Mouse (Mus musculus) stomach, embryonic 14.5 days (tissue): ENCODE data around the gene Fam107b. TPM values are rescaled to one million over a fixed set of nuclear protein-coding genes. Genes with fewer than 3 reads are reported as not detected.
"Not testable (repeated sequence)": the region's sequence is repeated elsewhere in the genome, so short reads cannot be mapped to it uniquely, and the experiment has no call there.

Experiments
- ATAC-seq: fragments of 200-750 bp; cut with Nextera tagmentation; 2 replicates; pipeline ENCODE4 v1.8.0; 2017; ENCODE audit warnings: low read depth, moderate TSS enrichment; ENCODE audit not compliant: insufficient number of reproducible peaks, insufficient read depth, low FRiP score
- H3K27ac ChIP-seq: fragments of 300-500 bp; sonication (generic); 2 replicates; pipeline ENCODE4 v1.5.1; 2014; ENCODE audit warnings: mild to moderate bottlenecking, low read length, moderate library complexity, mixed read lengths
- H3K27me3 ChIP-seq: fragments of 300-500 bp; sonication (generic); 2 replicates; pipeline ENCODE4 v1.6.1; 2014; ENCODE audit warnings: low read length, control low read depth, mixed read lengths; ENCODE audit not compliant: control insufficient read depth, insufficient read depth
- H3K36me3 ChIP-seq: fragments of 300-500 bp; sonication (generic); 2 replicates; pipeline ENCODE4 v1.6.1; 2014; ENCODE audit warnings: mild to moderate bottlenecking, control low read depth, low read length, moderate library complexity, mixed read lengths; ENCODE audit not compliant: control insufficient read depth, insufficient read depth
- H3K4me1 ChIP-seq: fragments of 300-500 bp; sonication (generic); 2 replicates; pipeline ENCODE4 v1.6.1; 2014; ENCODE audit warnings: low read length, control low read depth, mixed read lengths; ENCODE audit not compliant: control insufficient read depth, insufficient read depth
- H3K4me2 ChIP-seq: fragments of 300-500 bp; sonication (generic); replicated peaks from 2 replicates; pipeline ENCODE4 v1.6.1; 2014; ENCODE audit warnings: low read depth, low read length, control low read depth
- H3K4me3 ChIP-seq: fragments of 300-500 bp; sonication (generic); 2 replicates; pipeline ENCODE4 v1.5.1; 2014; ENCODE audit warnings: low read depth, low read length, control low read depth
- H3K9ac ChIP-seq: fragments of 300-500 bp; sonication (generic); replicated peaks from 2 replicates; pipeline ENCODE4 v1.6.1; 2014; ENCODE audit warnings: low read depth, mild to moderate bottlenecking, control low read depth, low read length, moderate library complexity, mixed read lengths
- H3K9me3 ChIP-seq: fragments of 300-500 bp; sonication (generic); 2 replicates; pipeline ENCODE4 v1.6.1; 2016; ENCODE audit warnings: low read depth, low read length, control low read depth; ENCODE audit not compliant: control insufficient read depth
- WGBS: fragments of 180-500 bp; shearing (Covaris S2); extraction: QIAGEN DNeasy Blood & Tissue Kit; methylation state at CpG from one replicate; pipeline ENCODE4 v1.1.7; 2014; 5-methylcytosine and 5-hydroxymethylcytosine counted together
- polyA plus RNA-seq: library from polyadenylated mRNA; unstranded; fragments of >200 nt; fragmentation: Nextera tagmentation; extraction: Ambion mirVana; gene quantifications from 2 replicates; pipeline ENCODE4 v1.2.1, GENCODE M21; 2014

The Fam107b gene
- polyA plus RNA-seq, 1 experiment from 2014 or later = 55.4 TPM

GRCm38 (mm10) chr2:3713682-3714361 is 143.5 kb downstream of the Fam107b start:
- Histone ChIP-seq H3K4me3 (peak overlapping the region; percentile 98), H3K27me3 (no peaks in the 10 kb centered on the region), H3K9me3 (no peaks in the 10 kb centered on the region), H3K36me3 (no peaks in the 10 kb centered on the region), H3K9ac (peak overlapping the region; percentile 93), H3K4me1 (peaks cover 22% of the 10 kb centered on the region), H3K4me2 (peak overlapping the region; percentile 74), H3K27ac (peak overlapping the region; percentile 75)
- WGBS = under 1% methylated on average over 38 of the region's 38 CpGs
- peak; percentile 68 for ATAC-seq

DNA sequence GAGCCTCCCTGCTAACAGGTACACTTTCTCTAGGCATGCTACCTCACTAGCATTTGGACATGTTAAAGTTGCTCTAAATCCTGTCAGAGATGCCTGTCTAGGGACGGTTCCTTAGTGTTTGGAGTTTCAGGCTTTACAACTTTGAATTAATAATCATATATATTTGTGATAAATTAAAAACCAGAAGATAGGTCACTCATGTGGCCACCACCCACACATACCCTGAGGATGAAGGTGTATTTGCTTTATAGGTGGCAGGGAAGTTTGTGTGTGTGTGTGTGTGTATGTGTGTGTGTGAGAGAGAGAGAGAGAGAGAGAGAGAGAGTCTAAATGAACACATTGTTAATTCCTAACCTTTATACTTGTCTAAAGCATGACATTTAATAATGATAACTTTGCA is 144.2 kb downstream of the Fam107b start:
- 36% methylated on average over 1 of the region's 1 CpGs for WGBS
- Histone ChIP-seq H3K9ac (peak overlapping the region; percentile 93; the same call in 1 of the 2 replicates), H3K4me1 (peaks cover 22% of the 10 kb centered on the region), H3K4me2 (peak overlapping the region; percentile 74), H3K36me3 (no peaks in the 10 kb centered on the region), H3K4me3 (peak overlapping the region; percentile 98), H3K27ac (no peak overlapping the region), H3K9me3 (no peaks in the 10 kb centered on the region), H3K27me3 (no peaks in the 10 kb centered on the region)
- ATAC-seq = no peak

GRCm38 (mm10) chr2:3715424-3715823 is 145.1 kb downstream of the Fam107b start:
- no peak for ATAC-seq
- Histone ChIP-seq H3K27ac (no peak overlapping the region), H3K36me3 (no peaks in the 10 kb centered on the region), H3K4me2 (peak overlapping the region; percentile 74; the same call in 1 of the 2 replicates), H3K4me3 (no peak overlapping the region; the same call in 1 of the 2 replicates), H3K9ac (no peak overlapping the region), H3K4me1 (peaks cover 22% of the 10 kb centered on the region), H3K27me3 (no peaks in the 10 kb centered on the region), H3K9me3 (no peaks in the 10 kb centered on the region)
- WGBS = 49% methylated on average over 3 of the region's 3 CpGs

GRCm38 (mm10) chr2:3717268-3717667 is 147.0 kb downstream of the Fam107b start:
- H3K4me2 ChIP-seq = no peak overlapping the region
- WGBS = 68% methylated on average over 5 of the region's 5 CpGs

DNA sequence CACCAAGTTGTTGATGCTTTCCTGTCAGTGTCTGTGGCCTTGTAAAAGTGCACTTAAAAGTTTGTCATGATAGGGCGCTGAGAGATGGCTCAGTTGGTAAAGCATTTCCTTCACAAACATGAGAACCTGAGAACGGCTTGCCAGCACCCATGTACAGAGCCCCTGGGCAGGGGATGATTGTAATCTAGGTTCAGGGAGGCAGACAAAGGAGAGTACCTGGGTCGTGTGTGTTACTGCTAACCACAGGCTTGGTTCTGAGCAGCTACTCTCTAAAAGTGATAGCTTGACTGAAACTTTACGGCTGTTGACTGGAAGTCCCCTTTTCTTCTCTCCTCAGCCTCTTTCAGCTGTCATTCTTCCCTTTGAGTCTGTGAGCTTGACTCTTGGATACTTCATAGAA is 147.6 kb downstream of the Fam107b start:
- Histone ChIP-seq H3K27ac (no peak overlapping the region), H3K9ac (no peak overlapping the region), H3K36me3 (no peaks in the 10 kb centered on the region), H3K4me1 (peaks cover 22% of the 10 kb centered on the region), H3K27me3 (no peaks in the 10 kb centered on the region), H3K4me3 (no peak overlapping the region), H3K9me3 (no peaks in the 10 kb centered on the region), H3K4me2 (no peak overlapping the region)
- 77% methylated on average over 4 of the region's 4 CpGs for WGBS
- ATAC-seq = no peak

More at GRCm38 (mm10) chr2:3717268-3717667, 147.0 kb downstream of the Fam107b start:
- Histone ChIP-seq H3K9ac (0 out of 2 replicates have a peak overlapping the region, but pooled peaks have one; percentile 10), H3K27ac (no peak overlapping the region), H3K27me3 (no peaks in the 10 kb centered on the region), H3K36me3 (no peaks in the 10 kb centered on the region), H3K9me3 (no peaks in the 10 kb centered on the region), H3K4me1 (peaks cover 22% of the 10 kb centered on the region), H3K4me3 (no peak overlapping the region)
- no peak for ATAC-seq

- H3K4me2 ChIP-seq, H3K27ac ChIP-seq, H3K27me3 ChIP-seq, ATAC-seq, H3K4me3 ChIP-seq, H3K9me3 ChIP-seq, H3K36me3 ChIP-seq, H3K9ac ChIP-seq: not testable (repeated sequence)
- peaks cover 20% of the 10 kb centered on the region for H3K4me1 ChIP-seq
- WGBS = 72% methylated on average over 5 of the region's 5 CpGs
Observed at GRCm38 (mm10) chr2:3719436-3720121, 149.3 kb downstream of the Fam107b start.

DNA sequence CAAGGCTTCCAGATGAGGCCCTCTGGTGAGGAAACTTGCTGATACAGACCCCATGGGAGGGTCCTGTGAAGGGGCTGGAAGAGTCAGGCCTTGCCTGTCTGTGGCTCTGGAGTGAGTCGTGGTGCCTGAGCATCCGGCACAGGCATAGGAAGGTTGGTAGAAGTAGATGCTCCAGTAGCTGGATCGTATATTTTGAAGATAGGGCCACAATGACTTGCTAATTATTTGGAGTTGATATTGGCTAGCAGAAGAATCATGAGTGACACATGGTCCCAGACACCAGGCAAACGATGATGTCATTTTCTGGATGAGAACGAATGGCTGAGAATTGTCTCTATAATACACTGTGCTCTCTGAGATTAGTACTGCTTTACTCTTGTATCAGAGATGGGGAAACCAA is 150.8 kb downstream of the Fam107b start:
- Histone ChIP-seq H3K9me3 (no peaks in the 10 kb centered on the region), H3K4me2 (no peak overlapping the region), H3K27ac (no peak overlapping the region), H3K9ac (no peak overlapping the region), H3K27me3 (no peaks in the 10 kb centered on the region), H3K36me3 (no peaks in the 10 kb centered on the region), H3K4me1 (peaks cover 13% of the 10 kb centered on the region), H3K4me3 (no peak overlapping the region)
- ATAC-seq = no peak
- WGBS = 88% methylated on average over 5 of the region's 5 CpGs

DNA sequence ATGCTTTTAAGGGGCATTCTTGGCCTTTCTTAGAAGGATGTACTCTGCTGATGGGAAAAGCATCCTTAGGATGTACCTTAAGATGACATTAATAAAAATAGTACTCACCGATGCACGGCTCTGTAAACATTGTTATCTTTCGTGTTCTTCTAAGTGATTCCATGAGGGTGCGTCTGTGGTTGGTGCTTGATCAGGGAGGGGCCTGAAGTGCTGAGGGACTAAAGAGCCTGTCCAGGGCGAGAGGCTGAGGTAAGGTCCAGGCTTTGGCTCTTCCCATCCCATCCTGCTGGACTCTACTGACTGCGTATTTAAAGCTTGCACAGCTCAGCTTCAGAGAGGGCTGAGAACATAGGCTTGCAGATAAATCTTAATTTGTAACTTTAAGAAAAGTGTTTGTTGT is 151.7 kb downstream of the Fam107b start:
- Histone ChIP-seq H3K9me3 (no peaks in the 10 kb centered on the region), H3K36me3 (no peaks in the 10 kb centered on the region), H3K4me3 (no peak overlapping the region), H3K4me1 (peaks cover 19% of the 10 kb centered on the region), H3K27ac (no peak overlapping the region), H3K4me2 (no peak overlapping the region), H3K9ac (no peak overlapping the region), H3K27me3 (no peaks in the 10 kb centered on the region)
- no peak for ATAC-seq
- 47% methylated on average over 6 of the region's 6 CpGs for WGBS
